Mouse (Mus musculus) neural tube, embryonic 15.5 days (tissue): Measurements from ENCODE around the gene Scgb1b30. TPM values are rescaled to one million over a fixed set of nuclear protein-coding genes. Genes with fewer than 3 reads are reported as not detected.
A peak's percentile ranks its signal among the peaks of the same experiment; 100 is the strongest.
"Not testable (repeated sequence)": the region's sequence is repeated elsewhere in the genome, so short reads cannot be mapped to it uniquely, and the experiment has no call there.

Source experiments
- ATAC-seq: fragments of 200-750 bp; cut with Nextera tagmentation; 2 replicates; pipeline ENCODE4 v1.8.0; 2017; ENCODE audit warnings: mild to moderate bottlenecking, moderate TSS enrichment, moderate library complexity; ENCODE audit not compliant: low FRiP score
- H3K27ac ChIP-seq: fragments of 300-500 bp; sonication (generic); replicated peaks from 2 replicates; pipeline ENCODE4 v1.5.1; 2015; ENCODE audit warnings: mild to moderate bottlenecking, inconsistent platforms
- H3K27me3 ChIP-seq: fragments of 300-500 bp; sonication (generic); replicated peaks from 2 replicates; pipeline ENCODE4 v1.6.1; 2015; ENCODE audit warnings: inconsistent platforms
- H3K36me3 ChIP-seq: fragments of 300-500 bp; sonication (generic); 2 replicates; pipeline ENCODE4 v1.6.1; 2015; ENCODE audit warnings: inconsistent platforms
- H3K4me1 ChIP-seq: fragments of 300-500 bp; sonication (generic); 2 replicates; pipeline ENCODE4 v1.6.1; 2015; ENCODE audit warnings: inconsistent platforms
- H3K4me2 ChIP-seq: fragments of 300-500 bp; sonication (generic); 2 replicates; pipeline ENCODE4 v1.6.1; 2015; ENCODE audit warnings: inconsistent platforms, mild to moderate bottlenecking, moderate library complexity
- H3K4me3 ChIP-seq: fragments of 300-500 bp; sonication (generic); replicated peaks from 2 replicates; pipeline ENCODE4 v1.5.1; 2015; ENCODE audit warnings: mild to moderate bottlenecking, inconsistent platforms
- H3K9ac ChIP-seq: fragments of 300-500 bp; sonication (generic); replicated peaks from 2 replicates; pipeline ENCODE4 v1.6.1; 2015; ENCODE audit warnings: mild to moderate bottlenecking, inconsistent platforms
- H3K9me3 ChIP-seq: fragments of 300-500 bp; sonication (generic); replicated peaks from 2 replicates; pipeline ENCODE4 v1.6.1; 2016; ENCODE audit warnings: inconsistent platforms
- WGBS: fragments of 180-500 bp; shearing (Covaris S2); methylation state at CpG from one replicate; pipeline ENCODE4 v1.1.7; 2015; ENCODE audit warnings: mixed read lengths; 5-methylcytosine and 5-hydroxymethylcytosine counted together
- polyA plus RNA-seq: library from polyadenylated mRNA; unstranded; fragments of >200 nt; fragmentation: Nextera tagmentation; extraction: Ambion mirVana; gene quantifications from 2 replicates; pipeline ENCODE4 v1.2.1, GENCODE M21; 2015

The Scgb1b30 gene
- polyA plus RNA-seq = not detected in 2 replicates

GRCm38 (mm10) chr7:34094911-34095481, at the start of gene Scgb1b30:
TSS of gene Scgb1b30 (plus strand) at chr7:34095431.
- H3K4me3 ChIP-seq = no peak within 1 kb of the TSS
- H3K36me3 ChIP-seq = no peaks in the 10 kb centered on the region; the same call in 1 of the 2 replicates
- 83% methylated on average over 3 of the region's 3 CpGs for WGBS
- H3K4me1 ChIP-seq = no peaks in the 10 kb centered on the region
- no peak within 1 kb of the TSS for H3K27ac ChIP-seq
- H3K4me2 ChIP-seq = no peak within 1 kb of the TSS
- no peak within 1 kb of the TSS for H3K9ac ChIP-seq
- ATAC-seq = no peak
- 0 out of 2 replicates have a peak, but pooled peaks cover 3% of the 10 kb centered on the region for H3K9me3 ChIP-seq
- H3K27me3 ChIP-seq = no peaks in the 10 kb centered on the region

GRCm38 (mm10) chr7:34068132-34068531, 27.1 kb upstream of the Scgb1b30 start:
- not testable (repeated sequence) for H3K9ac ChIP-seq, H3K4me2 ChIP-seq, H3K4me1 ChIP-seq, ATAC-seq, H3K27ac ChIP-seq, H3K9me3 ChIP-seq, H3K4me3 ChIP-seq, H3K27me3 ChIP-seq, H3K36me3 ChIP-seq
- 81% methylated on average over 5 of the region's 5 CpGs for WGBS

GRCm38 (mm10) chr7:34100002-34100401, 4.8 kb downstream of the Scgb1b30 start:
- WGBS = 79% methylated on average over 2 of the region's 2 CpGs
- Histone ChIP-seq H3K4me3 (no peak overlapping the region), H3K9me3 (no peaks in the 10 kb centered on the region), H3K4me1 (no peaks in the 10 kb centered on the region), H3K36me3 (peaks cover 9% of the 10 kb centered on the region), H3K4me2 (no peak overlapping the region), H3K27ac (no peak overlapping the region), H3K9ac (no peak overlapping the region), H3K27me3 (no peaks in the 10 kb centered on the region)
- no peak for ATAC-seq

GRCm38 (mm10) chr7:34101276-34101675, 6.0 kb downstream of the Scgb1b30 start:
- Histone ChIP-seq H3K27ac (no peak overlapping the region), H3K9me3 (no peaks in the 10 kb centered on the region), H3K4me2 (no peak overlapping the region), H3K4me3 (no peak overlapping the region), H3K27me3 (no peaks in the 10 kb centered on the region), H3K4me1 (no peaks in the 10 kb centered on the region), H3K9ac (no peak overlapping the region), H3K36me3 (peaks cover 9% of the 10 kb centered on the region)
- no peak for ATAC-seq

- no peaks in the 10 kb centered on the region for H3K9me3 ChIP-seq
- H3K27me3 ChIP-seq = no peaks in the 10 kb centered on the region
- no peak overlapping the region for H3K4me2 ChIP-seq
- peaks cover 40% of the 10 kb centered on the region for H3K36me3 ChIP-seq
- no peak overlapping the region for H3K4me3 ChIP-seq
- H3K4me1 ChIP-seq = no peaks in the 10 kb centered on the region
- no peak overlapping the region for H3K9ac ChIP-seq
- 81% methylated on average over 5 of the region's 5 CpGs for WGBS
- ATAC-seq = no peak
- no peak overlapping the region for H3K27ac ChIP-seq
Measured at GRCm38 (mm10) chr7:34109190-34109589, 14.0 kb downstream of the Scgb1b30 start.

- H3K4me3 ChIP-seq = no peak overlapping the region
- ATAC-seq = no peak
Measured at GRCm38 (mm10) chr7:34116601-34117000, 21.4 kb downstream of the Scgb1b30 start.

GRCm38 (mm10) chr7:34120636-34121035, 25.4 kb downstream of the Scgb1b30 start:
- peaks cover 23% of the 10 kb centered on the region for H3K36me3 ChIP-seq
- H3K27me3 ChIP-seq, ATAC-seq: not testable (repeated sequence)

More at GRCm38 (mm10) chr7:34116601-34117000, 21.4 kb downstream of the Scgb1b30 start:
- WGBS = 75% methylated on average over 3 of the region's 3 CpGs
- H3K9me3 ChIP-seq = no peaks in the 10 kb centered on the region
- H3K27me3 ChIP-seq = no peaks in the 10 kb centered on the region
- H3K4me1 ChIP-seq = no peaks in the 10 kb centered on the region; the same call in 1 of the 2 replicates
- no peak overlapping the region for H3K27ac ChIP-seq
- H3K4me2 ChIP-seq = no peak overlapping the region
- H3K36me3 ChIP-seq = peaks cover 62% of the 10 kb centered on the region
- H3K9ac ChIP-seq = no peak overlapping the region

GRCm38 (mm10) chr7:34122987-34123720, 27.9 kb downstream of the Scgb1b30 start:
- no peaks in the 10 kb centered on the region for H3K27me3 ChIP-seq
- H3K9ac ChIP-seq = peak overlapping the region; percentile 5; the same call in 1 of the 2 replicates
- H3K4me2 ChIP-seq = no peak overlapping the region
- H3K9me3 ChIP-seq = no peaks in the 10 kb centered on the region
- no peaks in the 10 kb centered on the region; the same call in 1 of the 2 replicates for H3K4me1 ChIP-seq
- WGBS = 81% methylated on average over 6 of the region's 6 CpGs
- ATAC-seq = no peak
- no peak overlapping the region for H3K4me3 ChIP-seq
- peaks cover 9% of the 10 kb centered on the region for H3K36me3 ChIP-seq
- H3K27ac ChIP-seq = no peak overlapping the region; the same call in 1 of the 2 replicates

More at GRCm38 (mm10) chr7:34120636-34121035, 25.4 kb downstream of the Scgb1b30 start:
- not testable (repeated sequence) for H3K9me3 ChIP-seq, H3K4me2 ChIP-seq, H3K4me3 ChIP-seq, H3K4me1 ChIP-seq, H3K9ac ChIP-seq, H3K27ac ChIP-seq
- 64% methylated on average over 1 of the region's 1 CpGs for WGBS

GRCm38 (mm10) chr7:34125346-34125745, 30.1 kb downstream of the Scgb1b30 start:
- ATAC-seq = no peak

GRCm38 (mm10) chr7:34126291-34126690, 31.1 kb downstream of the Scgb1b30 start:
- no peak for ATAC-seq
- WGBS = 90% methylated on average over 3 of the region's 3 CpGs
- H3K4me3 ChIP-seq = no peak overlapping the region
- no peaks in the 10 kb centered on the region for H3K27me3 ChIP-seq
- H3K27ac ChIP-seq = no peak overlapping the region
- peaks cover 12% of the 10 kb centered on the region for H3K4me1 ChIP-seq
- no peak overlapping the region for H3K9ac ChIP-seq
- no peak overlapping the region for H3K4me2 ChIP-seq
- H3K9me3 ChIP-seq = no peaks in the 10 kb centered on the region
- H3K36me3 ChIP-seq = peaks cover 7% of the 10 kb centered on the region

More at GRCm38 (mm10) chr7:34125346-34125745, 30.1 kb downstream of the Scgb1b30 start:
- Histone ChIP-seq H3K36me3 (peaks cover 7% of the 10 kb centered on the region), H3K4me3 (no peak overlapping the region), H3K4me2 (no peak overlapping the region), H3K27ac (no peak overlapping the region), H3K27me3 (no peaks in the 10 kb centered on the region), H3K4me1 (peaks cover 3% of the 10 kb centered on the region; the same call in 1 of the 2 replicates), H3K9ac (no peak overlapping the region), H3K9me3 (no peaks in the 10 kb centered on the region)
- 93% methylated on average over 9 of the region's 9 CpGs for WGBS

GRCm38 (mm10) chr7:34131118-34131517, 35.9 kb downstream of the Scgb1b30 start:
- no peaks in the 10 kb centered on the region for H3K27me3 ChIP-seq
- H3K27ac ChIP-seq = no peak overlapping the region
- no peak overlapping the region; the same call in 1 of the 2 replicates for H3K4me3 ChIP-seq
- peaks cover 20% of the 10 kb centered on the region for H3K4me1 ChIP-seq
- H3K9me3 ChIP-seq = no peaks in the 10 kb centered on the region
- no peak overlapping the region for H3K9ac ChIP-seq
- WGBS = 71% methylated on average over 3 of the region's 3 CpGs
- peaks cover 7% of the 10 kb centered on the region for H3K36me3 ChIP-seq
- peak overlapping the region; percentile 73 for H3K4me2 ChIP-seq
- no peak for ATAC-seq

GRCm38 (mm10) chr7:34131959-34132354, 36.7 kb downstream of the Scgb1b30 start:
- peak overlapping the region; percentile 73 for H3K4me2 ChIP-seq
- H3K27me3 ChIP-seq = no peaks in the 10 kb centered on the region
- 0 out of 2 replicates have a peak, but pooled peaks have one; percentile 6 for ATAC-seq
- H3K4me3 ChIP-seq = peak overlapping the region; percentile 78
- peaks cover 20% of the 10 kb centered on the region for H3K4me1 ChIP-seq
- peaks cover under 1% of the 10 kb centered on the region; the same call in 1 of the 2 replicates for H3K36me3 ChIP-seq
- peak overlapping the region; percentile 65 for H3K9ac ChIP-seq
- 23% methylated on average over 3 of the region's 3 CpGs for WGBS
- H3K27ac ChIP-seq = no peak overlapping the region
- no peaks in the 10 kb centered on the region for H3K9me3 ChIP-seq
